Mouse (Mus musculus): ENCODE measurements at regions not wholly inside any gene's neighbourhood (a gene's known extent, or its start where the extent isn't known, plus 50 kb on each side); places are given as distances from the start of the nearest gene placed in this dataset.

- no peak for DNase-seq (ENCODE audit: low read depth, low spot score)
These were observed 389.6 kb downstream of the Rps24 start for GRCm38 (mm10) chr14:24876508-24876907.

GRCm38 (mm10) chr14:24877853-24878252 is 390.9 kb downstream of the Rps24 start:
- no peak for DNase-seq (ENCODE audit: low read depth, low spot score)

DNA sequence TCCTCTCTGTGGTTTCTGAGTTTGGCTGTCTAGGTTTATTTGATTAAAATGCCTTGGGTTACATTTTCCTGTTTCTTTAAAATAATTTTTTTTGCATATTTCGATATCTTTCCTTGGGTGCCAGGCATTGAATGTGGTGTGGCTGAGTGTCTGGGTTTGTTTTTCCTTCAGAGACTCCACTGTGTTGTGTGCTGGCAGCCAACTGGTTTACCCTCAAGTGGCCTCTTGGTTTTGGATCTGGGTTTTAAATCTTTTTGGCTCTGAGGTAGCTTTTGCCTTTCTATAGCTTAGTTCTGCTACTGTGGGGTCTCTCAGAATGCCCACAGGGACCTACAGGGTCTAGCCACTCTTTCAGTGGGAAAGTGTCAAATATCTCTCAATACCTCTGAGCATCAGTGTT is 399.2 kb downstream of the Rps24 start:
- no peak for DNase-seq (ENCODE audit: low read depth, low spot score)

GRCm38 (mm10) chr14:24886896-24887421 is 400.0 kb downstream of the Rps24 start:
- no peak for DNase-seq (ENCODE audit: low read depth, low spot score)

- no peak for DNase-seq (ENCODE audit: low read depth, low spot score)
These were observed 403.9 kb downstream of the Rps24 start for GRCm38 (mm10) chr14:24890856-24891255.

DNA sequence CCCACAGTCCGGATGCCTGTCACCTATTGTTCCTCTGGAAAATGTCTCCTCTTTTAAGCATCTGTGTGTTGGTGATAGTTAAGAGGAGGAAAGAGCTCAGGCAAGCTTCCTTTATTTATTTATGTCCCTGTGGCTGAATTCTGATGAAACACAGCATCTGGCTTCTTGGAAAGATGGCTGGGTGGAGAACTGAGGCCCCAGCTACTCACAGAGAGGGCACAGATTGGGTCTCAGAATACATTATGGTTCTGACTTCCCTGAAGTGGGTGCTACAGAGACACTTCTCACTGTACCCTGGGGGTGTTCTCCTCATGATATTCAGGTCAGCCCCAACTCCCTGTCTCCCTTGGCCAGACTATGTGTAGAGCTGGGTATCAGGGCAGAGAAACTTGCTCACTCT is 408.3 kb downstream of the Rps24 start:
- no peak for DNase-seq (ENCODE audit: low read depth, low spot score)

DNA sequence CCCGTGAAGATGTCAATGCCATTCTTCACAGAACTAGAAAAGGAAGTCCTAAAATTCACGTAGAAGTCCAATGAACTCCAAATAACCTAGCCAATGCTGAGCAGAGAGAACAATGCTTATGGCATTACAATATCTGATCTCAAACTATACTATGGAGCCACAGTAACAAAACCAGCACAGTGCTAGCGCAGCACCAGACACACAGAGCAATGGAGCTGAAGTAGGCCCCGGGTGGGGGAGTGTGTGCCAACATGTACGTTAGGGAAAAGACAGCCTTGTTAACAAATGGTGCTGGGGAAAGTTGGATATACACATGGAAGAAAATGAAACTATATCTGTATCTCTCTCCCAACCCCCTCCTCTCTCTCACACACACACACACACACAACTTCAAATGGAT is 409.8 kb downstream of the Rps24 start:
- DNase-seq (ENCODE audit: low read depth, low spot score), result no peak

DNA sequence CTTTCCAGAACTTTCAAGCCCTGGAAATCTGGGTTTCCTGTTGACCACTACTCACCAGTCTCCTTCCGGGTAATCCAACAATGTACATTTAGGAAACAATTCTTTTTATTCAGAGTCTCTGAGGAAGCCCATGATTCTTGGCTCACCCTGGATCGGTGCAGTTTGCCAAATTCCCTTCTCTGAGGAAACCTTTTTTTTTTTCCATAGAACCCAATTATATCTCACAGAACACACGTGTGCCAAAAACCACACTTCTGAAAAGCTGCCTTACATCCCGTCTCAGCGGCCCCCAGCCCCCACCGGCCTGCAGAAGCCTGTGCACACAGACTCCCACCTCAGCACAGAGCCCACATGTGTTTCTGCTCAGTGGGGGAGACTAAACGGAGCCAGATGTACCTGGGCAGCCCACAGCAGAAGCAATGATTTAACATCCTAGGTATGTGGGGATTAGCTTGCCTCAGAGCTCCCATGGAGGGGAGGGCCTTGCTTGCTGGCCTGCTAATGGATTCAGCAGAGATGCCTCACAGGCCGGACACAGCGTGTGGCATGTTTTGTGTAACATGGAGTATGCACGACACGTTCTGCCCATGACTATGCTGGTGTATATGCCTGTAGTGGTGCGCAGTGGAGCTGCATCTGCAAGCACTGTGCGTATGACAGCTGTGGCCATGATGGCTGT is 413.7 kb downstream of the Rps24 start:
- DNase-seq (ENCODE audit: low read depth, low spot score), result no peak

- DNase-seq (ENCODE audit: low read depth, low spot score), result no peak
These were observed 414.8 kb downstream of the Rps24 start for GRCm38 (mm10) chr14:24901726-24902125.

DNA sequence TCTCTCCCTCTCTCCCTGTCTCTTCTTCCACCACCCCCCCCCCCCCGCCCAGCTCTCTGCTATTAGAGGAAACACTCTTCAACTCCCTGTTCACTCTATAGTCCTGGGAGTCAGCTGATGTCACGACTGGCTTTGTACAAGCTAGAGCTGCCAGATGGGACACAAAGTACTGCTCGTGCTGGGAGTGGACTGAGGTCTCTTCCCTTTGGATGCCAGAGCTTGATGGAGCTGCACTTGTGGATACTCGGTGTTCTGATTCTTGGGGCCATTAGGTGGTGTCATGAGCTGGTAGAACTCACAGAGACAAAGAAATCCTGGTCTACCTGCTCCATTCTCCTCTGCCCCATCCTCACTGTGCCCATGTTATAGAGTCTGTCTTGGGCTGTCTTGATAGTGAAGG is 415.9 kb downstream of the Rps24 start:
- DNase-seq (ENCODE audit: low read depth, low spot score), result no peak

DNA sequence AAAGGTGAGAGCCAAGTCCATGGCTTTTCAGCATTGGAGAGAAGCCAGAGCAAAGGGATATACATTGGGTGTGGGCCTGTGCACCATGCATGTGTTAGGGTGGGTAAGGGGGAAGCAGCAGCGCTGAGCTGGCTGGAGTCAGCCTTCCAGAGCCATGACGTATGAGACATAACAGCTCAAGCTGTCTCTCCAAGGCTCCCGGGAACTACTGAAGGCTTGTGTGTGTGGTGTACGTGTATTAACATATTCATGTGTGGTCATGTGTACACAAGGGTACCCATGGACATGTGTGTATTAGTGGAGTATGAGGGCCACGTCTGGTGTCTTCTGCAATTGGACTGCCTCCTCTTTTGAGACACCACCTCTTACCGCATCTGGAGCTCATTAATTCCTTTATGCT is 417.8 kb downstream of the Rps24 start:
- no peak for DNase-seq (ENCODE audit: low read depth, low spot score)

- no peak for DNase-seq (ENCODE audit: low read depth, low spot score)
These were observed 420.0 kb downstream of the Rps24 start for GRCm38 (mm10) chr14:24906916-24907315.

DNA sequence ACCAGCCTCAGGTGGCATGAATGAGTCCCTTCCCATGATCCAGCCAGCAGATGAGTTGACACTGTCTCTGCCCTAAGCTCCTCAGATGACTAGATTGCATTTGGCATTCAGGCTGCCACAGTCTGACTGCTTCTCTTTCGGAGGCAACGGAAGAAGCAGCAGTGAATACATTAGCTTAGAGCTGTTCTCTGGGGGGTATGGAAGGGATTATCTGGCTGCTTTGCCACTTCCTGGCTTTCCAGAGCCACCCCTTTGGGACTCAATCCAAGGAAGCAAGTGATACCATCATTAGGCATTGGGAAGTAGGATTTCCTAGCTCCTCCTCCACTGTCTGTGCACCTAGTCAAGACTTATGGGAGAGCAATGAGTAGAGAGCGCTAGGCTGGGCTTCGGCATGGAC is 421.5 kb downstream of the Rps24 start:
- DNase-seq (ENCODE audit: low read depth, low spot score), result no peak

DNA sequence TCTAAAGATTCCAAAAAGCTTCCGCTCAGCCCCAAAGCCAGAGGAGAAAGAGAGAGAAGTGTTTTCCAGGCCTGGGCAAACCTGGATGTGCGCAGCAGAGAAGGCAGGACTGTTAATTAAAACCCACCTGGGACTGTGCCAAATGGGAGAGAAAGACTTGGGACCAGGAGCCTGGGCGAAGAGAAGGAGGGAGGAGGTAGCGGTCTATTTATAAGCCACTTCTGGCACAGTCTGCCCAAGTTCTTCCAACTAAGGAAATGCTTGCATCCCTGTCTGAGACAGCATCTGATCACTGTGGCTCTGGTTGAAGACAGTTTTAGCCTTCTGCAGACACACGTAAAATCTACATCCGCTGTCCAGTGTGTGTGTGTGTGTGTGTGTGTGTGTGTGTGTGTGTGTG is 424.7 kb downstream of the Rps24 start:
- DNase-seq (ENCODE audit: low read depth, low spot score), result no peak

DNA sequence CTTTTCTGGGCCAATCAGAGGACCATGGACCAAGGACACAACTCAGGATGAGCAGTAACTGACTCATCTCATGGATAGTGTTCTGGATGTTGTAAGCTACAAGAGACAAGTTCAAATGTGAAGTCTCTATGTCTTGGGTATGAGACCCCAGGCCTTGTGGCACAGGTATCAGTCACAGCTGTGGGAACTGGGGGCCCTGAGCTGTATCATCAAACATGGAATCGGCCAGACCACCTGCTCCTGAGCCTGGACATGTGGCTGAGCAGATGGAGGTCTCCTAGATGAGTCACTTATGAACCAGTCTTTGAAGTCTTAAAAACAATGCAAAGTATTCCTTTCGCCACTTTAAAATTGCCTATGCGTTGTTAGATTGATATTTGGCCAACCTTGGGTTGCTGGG is 432.1 kb downstream of the Rps24 start:
- no peak for DNase-seq (ENCODE audit: low read depth, low spot score)

- DNase-seq (ENCODE audit: low read depth, low spot score), result no peak
These were observed 435.1 kb downstream of the Rps24 start for GRCm38 (mm10) chr14:24922006-24922405.

DNA sequence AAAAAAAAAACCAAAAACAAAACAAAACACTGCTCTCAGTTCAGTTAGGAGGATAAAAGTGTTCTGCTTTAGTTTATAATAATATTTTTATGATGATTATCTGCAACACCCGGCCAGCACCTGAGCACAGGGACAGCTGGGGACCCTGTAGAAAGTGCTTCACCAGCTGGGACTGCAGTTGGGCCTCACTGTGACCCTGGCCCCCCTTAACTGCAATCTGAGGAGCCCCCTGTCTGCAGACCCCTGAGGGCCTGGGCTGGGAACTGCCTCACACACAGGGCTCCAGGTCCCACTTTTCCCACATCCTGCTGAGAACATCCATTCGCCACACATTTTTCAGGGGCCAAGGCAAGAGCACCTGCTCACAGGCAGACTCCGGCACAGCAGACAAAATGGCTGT is 437.6 kb downstream of the Rps24 start:
- no peak for DNase-seq (ENCODE audit: low read depth, low spot score)

DNA sequence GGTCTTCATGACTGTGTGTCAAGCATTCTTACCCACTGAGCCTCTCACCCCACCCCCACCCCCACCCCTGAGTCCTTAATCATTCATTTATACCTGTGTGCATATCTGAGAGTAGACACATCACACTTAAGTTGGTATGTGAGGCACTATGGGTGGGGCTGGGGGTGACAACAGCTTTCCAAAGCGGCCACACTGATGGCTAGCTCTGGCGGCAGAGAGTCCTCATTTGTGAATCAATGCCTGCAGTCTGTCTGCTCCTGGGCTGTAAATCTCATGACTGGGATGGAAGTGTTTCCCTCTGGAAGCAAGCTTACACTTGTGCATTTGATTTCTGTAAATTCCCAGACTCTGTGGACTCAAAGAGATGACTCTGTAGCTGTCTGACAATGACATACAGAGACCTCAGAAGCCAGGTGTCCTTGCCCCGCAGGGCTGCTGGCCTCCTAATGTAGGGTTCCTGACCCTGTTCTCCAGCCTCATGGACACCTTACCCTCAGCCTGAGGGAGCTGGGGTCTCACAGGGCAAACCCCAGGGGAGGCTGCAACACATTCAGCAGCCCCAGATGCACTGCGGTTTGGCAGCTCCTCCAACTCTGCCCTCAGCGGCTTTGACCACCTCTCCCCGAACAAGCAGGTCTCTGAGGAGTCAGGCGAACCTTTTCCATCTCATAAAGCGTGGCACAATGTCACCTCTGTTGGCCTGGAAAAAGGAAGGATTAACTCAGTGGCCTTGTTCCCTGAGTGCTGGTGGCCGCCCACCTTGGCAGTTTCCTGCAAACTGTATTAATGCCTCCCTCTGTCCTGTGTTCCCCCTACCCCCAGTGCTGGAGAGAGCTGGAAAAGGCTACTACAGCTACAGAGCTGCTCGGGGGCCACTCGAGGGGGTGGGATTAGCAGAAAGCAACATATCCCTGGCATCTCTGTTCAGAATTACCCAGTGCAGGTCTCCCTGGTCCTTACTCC is 439.4 kb downstream of the Rps24 start:
- DNase-seq (ENCODE audit: low read depth, low spot score), result peak; percentile 44

GRCm38 (mm10) chr14:24928726-24929125 is 441.8 kb downstream of the Rps24 start:
- no peak for DNase-seq (ENCODE audit: low read depth, low spot score)

GRCm38 (mm10) chr14:24930251-24930650 is 443.3 kb downstream of the Rps24 start:
- DNase-seq (ENCODE audit: low read depth, low spot score), result no peak

DNA sequence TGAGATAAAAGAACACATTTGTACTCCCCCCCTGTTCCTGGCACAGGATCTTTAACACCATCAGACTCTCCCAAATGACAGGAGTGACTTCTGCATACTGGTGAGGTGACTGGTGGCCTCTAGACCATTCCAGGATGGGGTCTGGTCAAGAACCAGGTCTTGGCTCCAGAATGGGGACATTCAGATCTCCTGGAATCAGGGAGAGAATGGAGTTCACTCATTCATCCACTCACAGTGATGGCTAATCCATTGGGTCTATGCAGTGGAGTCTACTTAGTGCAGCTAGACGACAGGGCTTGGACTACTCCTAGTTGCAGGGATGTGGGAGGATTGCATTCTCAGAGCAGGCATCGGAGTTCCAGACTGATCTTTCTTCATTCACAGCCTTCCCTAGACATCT is 451.0 kb downstream of the Rps24 start:
- DNase-seq (ENCODE audit: low read depth, low spot score), result no peak

DNA sequence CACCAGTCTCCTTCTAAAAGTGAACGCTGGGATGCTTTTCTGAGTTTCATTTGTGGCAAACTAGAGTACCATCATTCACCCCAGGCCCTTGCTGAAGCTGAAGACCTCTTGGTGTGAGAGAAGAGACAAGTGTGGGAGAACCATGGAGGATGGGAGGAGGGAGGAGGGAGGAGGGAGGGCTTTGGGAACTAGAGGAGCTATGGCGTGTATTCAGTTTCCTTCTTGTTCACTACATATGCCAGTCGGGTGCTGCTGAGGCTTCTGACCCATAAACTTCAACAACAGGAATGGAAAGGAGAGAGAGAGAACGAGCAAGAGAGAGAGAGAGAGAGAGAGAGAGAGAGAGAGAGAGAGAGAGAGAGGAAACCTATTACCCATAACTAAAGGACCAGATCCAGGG is 452.1 kb downstream of the Rps24 start:
- no peak for DNase-seq (ENCODE audit: low read depth, low spot score)
